Mouse (Mus musculus) adrenal gland, postnatal 10 days (tissue): ENCODE measurements around the gene Rgsl1. TPM values are rescaled to one million over a fixed set of nuclear protein-coding genes. Genes with fewer than 3 reads are reported as not detected.
A peak's percentile ranks its signal among the peaks of the same experiment; 100 is the strongest.
"Not testable (repeated sequence)": the region's sequence is repeated elsewhere in the genome, so short reads cannot be mapped to it uniquely, and the experiment has no call there.

Experiments
- DNase-seq: peaks from one replicate; pipeline ENCODE4 v3.0.0; 2021; ENCODE audit warnings: mixed read lengths
- long read RNA-seq, 2 experiments: library from polyadenylated mRNA; stranded (forward); transcript quantifications; one replicate each; pipeline ENCODE4 v2.0.0; 2021
- total RNA-seq, 2 experiments: library from RNA; stranded (reverse); gene quantifications; 2 replicates each; pipeline ENCODE4 v1.2.3; 2021

The Rgsl1 gene
- total RNA-seq: under 1 TPM in 1 of 2 experiments, not detected in 1; 0.12 TPM
- long read RNA-seq, experiment 1: 0 reads
- long read RNA-seq, experiment 2: 0 reads

GRCm38 (mm10) chr1:153844042-153844441 lies at the start of gene Rgsl1:
Rgsl1 (minus strand) TSS chr1:153844142.
- no peak for DNase-seq

DNA sequence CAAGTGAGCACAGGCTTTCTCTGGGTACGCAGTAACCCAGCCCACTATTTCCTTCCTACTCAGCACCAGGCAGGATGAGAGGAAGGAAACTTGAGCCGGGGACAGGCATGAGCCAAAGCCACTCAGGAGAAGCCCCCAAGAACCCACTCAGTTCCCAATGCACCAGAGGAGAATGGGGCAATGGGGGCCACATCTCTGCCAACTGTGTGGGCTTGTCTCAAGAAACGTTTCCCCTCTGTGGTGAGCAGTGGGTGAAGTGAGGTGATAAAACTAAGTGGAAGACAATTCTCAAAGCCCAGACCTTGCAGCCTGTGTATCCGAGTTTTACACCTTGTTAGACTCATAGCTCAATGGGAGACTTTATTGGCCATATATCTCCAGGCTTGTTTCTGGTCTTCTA lies 47.5 kb upstream of the Rgsl1 start, which contains the start of gene Teddm1a:
Gene Teddm1a, plus strand, starts transcription at position 301 of the 400 bp plus-strand sequence.
- no peak for DNase-seq

DNA sequence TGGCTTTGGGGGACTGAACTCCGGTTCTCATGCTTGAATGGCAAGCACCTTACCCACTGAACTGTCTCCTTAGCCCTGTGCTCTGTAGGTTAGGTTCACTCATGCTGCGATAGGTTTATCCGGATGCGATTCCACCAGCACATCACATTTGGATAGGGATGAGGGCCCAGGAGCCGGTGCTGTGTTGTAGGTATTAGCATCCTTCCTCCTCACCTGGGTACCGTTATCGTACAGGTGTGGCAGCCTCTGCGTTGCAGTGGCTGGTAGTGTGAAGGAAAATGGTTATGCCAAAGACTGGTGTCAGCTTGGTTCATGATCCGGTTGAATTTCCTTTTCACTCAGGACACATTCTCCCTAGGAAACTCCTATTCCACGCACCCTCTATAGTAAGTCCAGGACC lies 46.2 kb upstream of the Rgsl1 start:
- DNase-seq: no peak

GRCm38 (mm10) chr1:153886024-153886633 lies 42.2 kb upstream of the Rgsl1 start:
- no peak for DNase-seq

DNA sequence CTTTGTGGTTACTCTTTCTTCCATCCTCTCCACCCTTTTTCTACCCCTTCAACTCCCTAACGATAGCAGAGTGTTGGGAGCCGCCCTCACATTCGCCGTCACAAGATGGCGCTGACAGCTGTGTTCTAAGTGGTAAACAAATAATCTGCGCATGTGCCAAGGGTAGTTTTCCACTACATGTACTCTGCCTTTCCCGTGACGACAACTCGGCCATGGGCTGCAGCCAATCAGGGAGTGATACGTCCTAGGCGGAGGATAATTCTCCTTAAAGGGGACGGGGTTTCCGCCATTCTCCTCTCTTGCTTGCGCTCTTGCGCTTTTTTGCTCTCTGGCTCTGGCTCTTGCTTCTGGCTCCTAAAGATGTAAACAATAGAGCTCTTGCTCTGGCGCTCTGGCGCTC lies 36.4 kb upstream of the Rgsl1 start:
- not testable (repeated sequence) for DNase-seq

GRCm38 (mm10) chr1:153874045-153874444 lies 30.1 kb upstream of the Rgsl1 start, which contains the start of gene Teddm1b:
Teddm1b (plus strand) TSS chr1:153874345.
- no peak for DNase-seq

GRCm38 (mm10) chr1:153855946-153856345 lies 12.0 kb upstream of the Rgsl1 start:
- no peak for DNase-seq

- DNase-seq: not testable (repeated sequence)
Measured at GRCm38 (mm10) chr1:153852696-153853095, 8.8 kb upstream of the Rgsl1 start.

DNA sequence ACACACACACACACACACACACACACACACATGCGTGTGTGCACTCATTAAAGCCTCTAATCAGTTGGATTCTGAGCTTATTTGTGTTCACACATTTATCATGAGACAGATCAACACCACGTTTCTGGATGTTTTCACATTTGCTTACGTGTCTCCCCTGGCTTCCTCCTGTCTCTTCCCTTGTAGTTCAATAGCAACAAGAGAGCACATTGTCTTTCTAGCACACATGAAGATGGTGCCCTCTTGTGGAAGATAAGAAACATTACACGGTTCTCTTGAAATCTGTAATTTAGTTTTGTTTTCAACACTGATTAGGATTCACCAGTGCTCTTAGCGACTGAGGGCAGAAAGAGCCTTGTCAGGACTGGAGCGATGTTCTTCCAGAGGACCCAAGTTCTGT lies 2.9 kb upstream of the Rgsl1 start:
- peak; percentile 3 for DNase-seq

DNA sequence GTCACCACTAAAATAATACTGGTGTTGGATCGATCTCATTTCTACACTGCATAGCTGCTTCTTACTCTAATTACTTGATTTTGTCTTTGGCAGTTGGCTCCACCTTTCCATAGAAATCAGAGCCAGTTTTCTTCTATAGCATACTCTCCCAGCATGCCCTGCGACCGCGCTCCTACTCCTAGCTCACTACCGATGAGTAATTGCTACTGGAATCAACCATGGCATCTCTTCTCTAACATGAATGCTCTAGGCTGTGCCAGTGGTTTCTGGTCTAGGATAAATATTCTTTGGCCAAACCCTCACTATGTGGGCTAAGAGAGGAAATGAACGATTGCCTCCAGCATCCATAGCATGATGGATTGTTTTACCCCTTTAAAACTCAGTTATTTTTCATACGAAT lies 2.5 kb upstream of the Rgsl1 start:
- DNase-seq: no peak

- no peak for DNase-seq
Measured at GRCm38 (mm10) chr1:153842121-153842740, 1.7 kb downstream of the Rgsl1 start.

DNA sequence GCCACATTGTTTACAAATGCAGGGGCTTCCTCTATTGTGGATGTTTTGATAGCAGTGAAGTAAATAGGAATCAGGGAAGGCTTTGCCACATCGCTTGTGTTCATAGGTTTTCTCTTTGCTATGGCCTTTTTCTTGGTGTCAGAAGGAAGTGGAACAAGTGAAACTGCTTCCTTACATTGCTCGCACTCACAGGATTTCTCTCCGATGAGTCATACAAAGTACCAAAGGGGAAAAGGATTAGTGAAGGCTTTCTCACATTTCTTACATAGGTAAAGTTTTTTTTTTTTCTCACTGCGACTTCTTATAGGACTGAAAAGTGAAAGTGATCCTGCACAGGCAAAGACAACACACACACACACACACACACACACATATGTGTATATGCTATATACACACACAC lies 7.9 kb downstream of the Rgsl1 start:
- no peak for DNase-seq

DNA sequence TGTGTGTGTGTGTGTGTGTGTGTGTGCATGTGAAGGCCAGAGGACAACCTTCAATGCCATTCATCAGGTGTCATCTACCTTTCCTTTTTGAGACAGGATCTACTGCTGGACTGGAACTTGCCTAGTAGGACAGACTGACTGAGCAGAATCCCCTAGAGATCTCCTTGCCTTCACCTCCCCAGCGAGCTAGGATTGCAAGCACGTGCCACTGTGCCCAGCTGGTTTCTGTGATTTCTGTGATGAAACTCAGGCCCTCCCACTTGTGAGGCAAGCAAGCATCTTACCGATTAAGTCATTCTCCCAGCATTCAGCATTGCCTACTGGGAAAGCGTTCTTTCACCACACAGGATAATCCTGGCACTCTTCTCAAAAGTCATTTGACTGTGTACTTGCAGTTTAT lies 13.2 kb downstream of the Rgsl1 start:
- peak; percentile 38 for DNase-seq

GRCm38 (mm10) chr1:153820216-153820615 lies 23.7 kb downstream of the Rgsl1 start:
- no peak for DNase-seq

DNA sequence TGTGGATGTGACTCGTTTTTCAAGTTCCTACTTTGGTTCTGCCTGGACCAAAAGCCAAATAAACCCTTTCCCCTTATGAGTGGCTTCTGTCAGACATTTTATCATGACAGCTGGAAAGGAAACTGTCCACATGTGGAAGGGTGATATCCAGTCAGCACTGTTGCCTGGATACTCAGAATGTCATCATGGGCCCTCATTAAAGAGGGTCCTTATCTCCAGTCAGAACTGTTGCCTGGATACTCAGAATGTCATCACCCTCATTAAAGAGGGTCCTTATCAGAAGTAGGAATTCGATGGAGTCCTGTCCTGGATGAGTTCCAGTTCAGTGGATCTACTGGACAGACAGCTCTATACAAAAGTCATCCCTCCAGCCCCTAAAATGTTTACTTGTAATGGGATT lies 29.7 kb downstream of the Rgsl1 start:
- DNase-seq: no peak

DNA sequence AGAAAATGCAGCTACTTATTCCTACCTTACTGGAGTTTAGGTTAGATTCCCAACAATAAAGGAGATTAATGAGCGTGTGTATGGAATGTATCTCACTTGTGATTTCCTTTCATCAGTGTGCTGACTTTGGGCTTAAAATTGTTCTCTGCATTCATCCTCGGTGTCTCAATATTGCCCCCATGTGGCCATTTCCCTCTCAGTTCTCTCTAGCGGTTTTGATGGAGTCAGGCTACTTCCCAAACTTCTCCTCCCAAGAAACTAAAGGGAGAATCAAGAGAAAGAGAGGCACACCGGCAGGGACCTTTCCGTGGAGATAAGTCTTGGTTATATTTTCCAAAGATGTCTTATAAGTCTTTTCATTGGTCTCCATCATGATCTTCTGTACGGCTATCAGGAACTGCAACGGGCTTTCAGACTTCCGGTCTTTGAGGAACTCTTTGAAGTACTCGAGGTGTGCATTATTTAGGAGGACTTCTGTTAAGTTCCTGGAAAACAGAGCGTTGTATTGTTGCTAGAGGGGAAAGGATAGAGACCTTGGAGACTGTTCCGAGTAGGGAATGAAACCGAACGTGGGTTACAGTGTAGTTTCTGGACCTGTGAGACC lies 36.5 kb downstream of the Rgsl1 start:
- DNase-seq: peak; percentile 83

DNA sequence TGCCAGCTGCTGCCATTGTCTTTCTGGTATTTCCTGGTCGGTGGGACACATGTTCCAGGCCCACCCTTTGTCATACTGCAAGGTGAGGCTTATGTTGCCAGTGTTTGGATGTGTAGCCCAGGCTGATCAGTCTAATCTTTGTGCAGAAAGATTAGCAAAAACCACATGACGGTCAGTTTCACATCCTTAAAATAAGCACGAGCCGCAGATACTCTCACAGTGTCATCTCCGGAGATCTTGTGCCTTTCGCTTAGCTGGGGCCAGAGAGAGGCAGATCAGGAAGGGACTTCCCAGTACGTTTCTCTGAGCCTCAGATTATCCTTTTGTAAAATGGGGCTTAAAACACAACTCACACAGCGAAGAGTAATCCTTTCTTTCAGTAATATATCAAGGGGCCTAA lies 40.4 kb downstream of the Rgsl1 start:
- no peak for DNase-seq

DNA sequence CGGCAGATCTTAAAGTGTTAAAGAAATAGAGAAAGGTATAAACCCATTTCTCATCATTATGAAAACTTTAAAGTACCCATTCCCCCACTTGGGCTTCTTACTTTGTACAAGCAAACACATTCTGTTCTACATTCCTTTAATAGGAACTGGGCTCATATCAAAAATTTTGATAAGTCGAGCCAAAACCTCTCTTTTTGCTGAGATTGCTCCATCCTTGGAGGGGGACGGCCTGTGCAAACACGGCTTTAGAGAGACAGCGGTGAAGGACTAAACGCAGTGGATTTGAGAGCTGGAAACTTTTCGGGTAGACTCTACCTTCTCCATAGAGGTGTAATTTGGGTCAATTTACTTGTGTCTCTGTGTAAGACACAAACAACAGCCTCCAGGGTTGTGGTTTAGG lies 41.3 kb downstream of the Rgsl1 start:
- no peak for DNase-seq

- DNase-seq: peak; percentile 18
Measured at GRCm38 (mm10) chr1:153794241-153794640, 49.7 kb downstream of the Rgsl1 start.

- no peak for DNase-seq
Measured at GRCm38 (mm10) chr1:153790708-153791107, 53.2 kb downstream of the Rgsl1 start.

- DNase-seq: no peak
Measured at GRCm38 (mm10) chr1:153785608-153786007, 58.3 kb downstream of the Rgsl1 start.

DNA sequence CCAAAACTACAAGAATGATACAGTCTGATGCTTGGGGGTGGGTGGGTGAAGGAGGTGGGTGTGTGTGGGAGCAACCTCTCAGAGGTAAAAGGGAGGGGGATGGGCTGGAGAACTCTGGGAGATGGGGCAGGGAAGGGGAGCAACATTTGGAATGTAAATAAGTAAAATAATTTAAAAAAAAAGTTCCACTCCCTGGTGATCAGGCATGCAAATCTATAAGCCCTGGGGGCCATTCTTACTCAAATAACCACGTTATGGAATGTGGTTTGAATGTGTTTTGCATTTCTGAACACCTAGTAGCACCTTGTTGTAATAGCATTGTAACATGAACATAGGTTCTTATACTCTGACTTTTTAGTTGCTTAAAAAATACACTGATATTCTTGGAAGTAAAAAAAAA lies 60.6 kb downstream of the Rgsl1 start:
- DNase-seq: no peak

DNA sequence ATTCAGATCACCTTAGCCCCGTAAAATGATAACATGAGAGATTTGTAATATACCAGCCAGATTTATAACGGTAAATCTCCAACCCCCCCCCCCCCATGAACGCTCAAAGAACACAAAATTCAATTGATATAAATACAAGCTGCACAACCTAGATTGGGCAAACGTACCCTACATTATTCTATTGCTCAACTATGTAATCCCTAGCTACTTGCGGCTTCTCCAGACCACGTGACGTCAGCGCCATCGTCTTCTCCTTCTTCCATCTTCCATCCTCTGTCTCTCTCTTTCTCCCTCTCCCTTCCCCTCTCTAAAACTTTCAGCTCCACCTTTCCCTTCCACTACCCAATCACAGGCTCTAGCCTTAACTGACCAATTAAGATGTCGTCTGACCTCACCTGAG lies 65.7 kb downstream of the Rgsl1 start:
- DNase-seq: no peak

- DNase-seq: no peak
Measured at GRCm38 (mm10) chr1:153776257-153776656, 67.7 kb downstream of the Rgsl1 start.
